In genomic region chr16:87917897-87918296, GRCm38 (mm10) we compare ENCODE assay signal across 21 mouse cellular contexts.
A peak's percentile ranks its signal among the peaks of the same experiment; 100 is the strongest.
DNase-seq lines count a peak whose midpoint lies in the region; ATAC-seq and TF ChIP-seq lines count a peak whose summit lies in the region.
"Had no signal": no experiment of that assay in that cellular context is flagged by ENCODE, and none has a peak within 500 bp of the region (broad histone marks: within the 10 kb centered on the region; RNA-seq: fewer than 3 reads in every experiment).

No protein-coding gene starts in this region.

- no peak for ATAC-seq in embryonic facial prominence, embryonic 11.5 days (replicated peaks; ENCODE audit: insufficient number of reproducible peaks, low FRiP score, low TSS enrichment, low read depth)
- ATAC-seq in hindbrain, embryonic 12.5 days (ENCODE audit: low FRiP score), result no peak
- ATAC-seq in midbrain, embryonic 15.5 days (replicated peaks), result no peak
- no peak for ATAC-seq in midbrain, postnatal 0 days (ENCODE audit: low FRiP score)
- ATAC-seq: liver, embryonic 12.5 days; liver, postnatal 0 days had no signal

- no peak overlapping the region for H3K4me3 ChIP-seq in embryonic facial prominence, embryonic 11.5 days (ENCODE audit: low read depth, low read length)
- H3K4me3 ChIP-seq in embryonic facial prominence, embryonic 10.5 days, result no peak overlapping the region
- no peak overlapping the region for H3K4me3 ChIP-seq in hindbrain, embryonic 10.5 days
- H3K4me3 ChIP-seq in hindbrain, embryonic 12.5 days, result no peak overlapping the region
- no peak overlapping the region for H3K4me3 ChIP-seq in midbrain, embryonic 15.5 days
- H3K4me3 ChIP-seq in midbrain, postnatal 0 days (ENCODE audit: low read depth, low read length), result no peak overlapping the region
- H3K4me3 ChIP-seq: heart, adult 2 months; heart, embryonic 12.5 days; intestine, embryonic 15.5 days; liver, embryonic 12.5 days; stomach, embryonic 15.5 days had no signal

- H3K27ac ChIP-seq in embryonic facial prominence, embryonic 11.5 days (replicated peaks; ENCODE audit: low read depth, low read length), result no peak overlapping the region
- no peak overlapping the region for H3K27ac ChIP-seq in embryonic facial prominence, embryonic 10.5 days (replicated peaks)
- H3K27ac ChIP-seq in hindbrain, embryonic 10.5 days, result peak overlapping the region; percentile 76; the same call in 1 of the 2 replicates
- H3K27ac ChIP-seq in hindbrain, embryonic 12.5 days, result no peak overlapping the region
- H3K27ac ChIP-seq in midbrain, embryonic 15.5 days, result peak overlapping the region; percentile 68; the same call in 1 of the 2 replicates
- no peak overlapping the region for H3K27ac ChIP-seq in midbrain, postnatal 0 days (ENCODE audit: low read depth, low read length)
- H3K27ac ChIP-seq: heart, adult 2 months; intestine, embryonic 15.5 days; liver, embryonic 12.5 days; stomach, embryonic 15.5 days had no signal

- 59% methylated on average over 4 of the region's 4 CpGs for WGBS in embryonic facial prominence, embryonic 11.5 days
- 69% methylated on average over 4 of the region's 4 CpGs for WGBS in embryonic facial prominence, embryonic 10.5 days
- 80% methylated on average over 4 of the region's 4 CpGs for WGBS in hindbrain, embryonic 10.5 days
- 84% methylated on average over 4 of the region's 4 CpGs for WGBS in hindbrain, embryonic 12.5 days
- 79% methylated on average over 4 of the region's 4 CpGs for WGBS in midbrain, embryonic 15.5 days
- WGBS in midbrain, postnatal 0 days, result 80% methylated on average over 4 of the region's 4 CpGs

- no peaks in the 10 kb centered on the region for H3K27me3 ChIP-seq in embryonic facial prominence, embryonic 11.5 days (ENCODE audit: control insufficient read depth, insufficient read depth, low read length)
- H3K27me3 ChIP-seq in embryonic facial prominence, embryonic 10.5 days (replicated peaks; ENCODE audit: low read depth, poor library complexity, severe bottlenecking), result no peaks in the 10 kb centered on the region
- H3K27me3 ChIP-seq in hindbrain, embryonic 10.5 days (ENCODE audit: insufficient read depth, poor library complexity, severe bottlenecking), result no peaks in the 10 kb centered on the region
- H3K27me3 ChIP-seq in hindbrain, embryonic 12.5 days, result no peaks in the 10 kb centered on the region
- no peaks in the 10 kb centered on the region for H3K27me3 ChIP-seq in midbrain, embryonic 15.5 days (replicated peaks)
- H3K27me3 ChIP-seq in midbrain, postnatal 0 days (ENCODE audit: insufficient read depth, low read length), result no peaks in the 10 kb centered on the region
- H3K27me3 ChIP-seq: heart, embryonic 12.5 days; intestine, embryonic 15.5 days; liver, embryonic 12.5 days; stomach, embryonic 15.5 days had no signal

- TF ChIP-seq CTCF in midbrain, postnatal 0 days (IDR thresholded peaks at IDR 0.05), result no peak

- no peaks in the 10 kb centered on the region for H3K9me3 ChIP-seq in embryonic facial prominence, embryonic 11.5 days (replicated peaks; ENCODE audit: control insufficient read depth, low read length)
- no peaks in the 10 kb centered on the region for H3K9me3 ChIP-seq in embryonic facial prominence, embryonic 10.5 days
- H3K9me3 ChIP-seq in hindbrain, embryonic 10.5 days, result no peaks in the 10 kb centered on the region
- no peaks in the 10 kb centered on the region for H3K9me3 ChIP-seq in hindbrain, embryonic 12.5 days (replicated peaks)
- no peaks in the 10 kb centered on the region for H3K9me3 ChIP-seq in midbrain, embryonic 15.5 days
- no peaks in the 10 kb centered on the region for H3K9me3 ChIP-seq in midbrain, postnatal 0 days (ENCODE audit: low read length)
- H3K9me3 ChIP-seq: heart, embryonic 12.5 days; intestine, embryonic 15.5 days; stomach, embryonic 15.5 days had no signal

- H3K36me3 ChIP-seq in embryonic facial prominence, embryonic 11.5 days (replicated peaks; ENCODE audit: control insufficient read depth, insufficient read depth, low read depth, low read length), result no peaks in the 10 kb centered on the region
- no peaks in the 10 kb centered on the region for H3K36me3 ChIP-seq in embryonic facial prominence, embryonic 10.5 days (replicated peaks)
- no peaks in the 10 kb centered on the region for H3K36me3 ChIP-seq in hindbrain, embryonic 10.5 days
- H3K36me3 ChIP-seq in hindbrain, embryonic 12.5 days, result no peaks in the 10 kb centered on the region
- no peaks in the 10 kb centered on the region for H3K36me3 ChIP-seq in midbrain, embryonic 15.5 days (replicated peaks)
- no peaks in the 10 kb centered on the region for H3K36me3 ChIP-seq in midbrain, postnatal 0 days (ENCODE audit: insufficient read depth, low read length)
- H3K36me3 ChIP-seq: heart, embryonic 12.5 days; intestine, embryonic 15.5 days; liver, embryonic 12.5 days; stomach, embryonic 15.5 days had no signal

- H3K9ac ChIP-seq in embryonic facial prominence, embryonic 11.5 days (replicated peaks; ENCODE audit: low read length), result no peak overlapping the region
- no peak overlapping the region for H3K9ac ChIP-seq in hindbrain, embryonic 12.5 days
- no peak overlapping the region for H3K9ac ChIP-seq in midbrain, embryonic 15.5 days
- no peak overlapping the region for H3K9ac ChIP-seq in midbrain, postnatal 0 days (replicated peaks; ENCODE audit: low read length, poor library complexity, severe bottlenecking)
- H3K9ac ChIP-seq: heart, embryonic 12.5 days; intestine, embryonic 15.5 days; liver, embryonic 12.5 days; liver, postnatal 0 days; stomach, embryonic 15.5 days had no signal

- peak; percentile 3 for DNase-seq in embryonic facial prominence, embryonic 11.5 days (ENCODE audit: low spot score)
- DNase-seq in embryonic facial prominence, embryonic 10.5 days (ENCODE audit: low spot score), result no peak
- no peak for DNase-seq in hindbrain, embryonic 10.5 days (ENCODE audit: low spot score)
- no peak for DNase-seq in midbrain, postnatal 0 days (ENCODE audit: low spot score)
- DNase-seq in cerebellum, postnatal 10 days, result no peak
- DNase-seq: adrenal gland, postnatal 14 days; cerebellum, adult 11-12 months; cerebellum, adult 9-11 months; heart, adult 2 months; heart, postnatal 4 days; kidney, adult 2 months; left cerebral cortex, postnatal 4 days; liver, postnatal 0 days; lung, postnatal 36 days; right cerebral cortex, postnatal 25 days had no signal

- H3K4me1 ChIP-seq in embryonic facial prominence, embryonic 11.5 days (ENCODE audit: control insufficient read depth, insufficient read depth, low read length), result no peaks in the 10 kb centered on the region
- peaks cover 22% of the 10 kb centered on the region for H3K4me1 ChIP-seq in embryonic facial prominence, embryonic 10.5 days
- H3K4me1 ChIP-seq in hindbrain, embryonic 10.5 days (replicated peaks), result peaks cover 23% of the 10 kb centered on the region
- H3K4me1 ChIP-seq in hindbrain, embryonic 12.5 days, result peaks cover 20% of the 10 kb centered on the region
- peaks cover 23% of the 10 kb centered on the region for H3K4me1 ChIP-seq in midbrain, embryonic 15.5 days
- H3K4me1 ChIP-seq in midbrain, postnatal 0 days (ENCODE audit: insufficient read depth, low read length), result peaks cover 10% of the 10 kb centered on the region; the same call in 1 of the 2 replicates
- H3K4me1 ChIP-seq: liver, embryonic 12.5 days had no signal

- H3K4me2 ChIP-seq in embryonic facial prominence, embryonic 11.5 days (ENCODE audit: low read depth, low read length), result no peak overlapping the region
- H3K4me2 ChIP-seq in hindbrain, embryonic 12.5 days (replicated peaks), result no peak overlapping the region
- no peak overlapping the region for H3K4me2 ChIP-seq in midbrain, embryonic 15.5 days
- H3K4me2 ChIP-seq in midbrain, postnatal 0 days (ENCODE audit: low read depth, low read length, poor library complexity, severe bottlenecking), result no peak overlapping the region
- H3K4me2 ChIP-seq: heart, embryonic 12.5 days; intestine, embryonic 15.5 days; liver, embryonic 12.5 days; stomach, embryonic 15.5 days had no signal

Comparison
In these comparisons a context has a peak if more than half of its experiments do, and no peak if none do; other contexts are left out.
1. H3K27ac ChIP-seq: peak in hindbrain, embryonic 10.5 days (single experiment) and midbrain, embryonic 15.5 days (single experiment); none in embryonic facial prominence, embryonic 11.5 days (single experiment), embryonic facial prominence, embryonic 10.5 days (single experiment), hindbrain, embryonic 12.5 days (single experiment) and midbrain, postnatal 0 days (single experiment).